Mouse (Mus musculus): ENCODE measurements around the gene Parp8. TPM values are rescaled to one million over a fixed set of nuclear protein-coding genes. Genes with fewer than 3 reads are reported as not detected.

Gene Parp8
- total RNA-seq, 2 experiments from 2014 or later: 36.3 to 44.1 TPM

- no peak for DNase-seq (ENCODE audit: extremely low spot score in 1 of 2, low spot score in 1 of 2)
Observed at GRCm38 (mm10) chr13:116884422-116884942, 140.9 kb downstream of the Parp8 start.

- no peak for DNase-seq (ENCODE audit: extremely low spot score in 1 of 2, low spot score in 1 of 2)
Observed at GRCm38 (mm10) chr13:116882226-116882625, 143.1 kb downstream of the Parp8 start.

GRCm38 (mm10) chr13:116879580-116880192 lies 145.7 kb downstream of the Parp8 start:
- no peak for DNase-seq (ENCODE audit: extremely low spot score in 1 of 2, low spot score in 1 of 2)

- DNase-seq (ENCODE audit: extremely low spot score in 1 of 2, low spot score in 1 of 2): no peak
Observed at GRCm38 (mm10) chr13:116870221-116870620, 155.1 kb downstream of the Parp8 start.

GRCm38 (mm10) chr13:116843937-116844336 lies 181.4 kb downstream of the Parp8 start:
- no peak for DNase-seq (ENCODE audit: extremely low spot score in 1 of 2, low spot score in 1 of 2)

- DNase-seq (ENCODE audit: extremely low spot score in 1 of 2, low spot score in 1 of 2): no peak
Observed at GRCm38 (mm10) chr13:116830984-116831383, 194.4 kb downstream of the Parp8 start.

- DNase-seq (ENCODE audit: extremely low spot score in 1 of 2, low spot score in 1 of 2): no peak
Observed at GRCm38 (mm10) chr13:116829015-116829414, 196.3 kb downstream of the Parp8 start.

GRCm38 (mm10) chr13:116811456-116811855 lies 213.9 kb downstream of the Parp8 start:
- no peak for DNase-seq (ENCODE audit: extremely low spot score in 1 of 2, low spot score in 1 of 2)

Other genes starting within 250 kb of the Parp8 start
- 10 to 100 TPM; 29.8 to 31.2 TPM for gene Emb, start 183.0 kb upstream of the Parp8 start, total RNA-seq (2021)
- 1 to 10 TPM in 1 of 2 experiments, under 1 TPM in 1; 0.94 to 2.1 TPM for gene Gm17509, start 195.5 kb upstream of the Parp8 start, total RNA-seq (2021)